Mouse (Mus musculus): ENCODE measurements around the gene Skp2.

DNA sequence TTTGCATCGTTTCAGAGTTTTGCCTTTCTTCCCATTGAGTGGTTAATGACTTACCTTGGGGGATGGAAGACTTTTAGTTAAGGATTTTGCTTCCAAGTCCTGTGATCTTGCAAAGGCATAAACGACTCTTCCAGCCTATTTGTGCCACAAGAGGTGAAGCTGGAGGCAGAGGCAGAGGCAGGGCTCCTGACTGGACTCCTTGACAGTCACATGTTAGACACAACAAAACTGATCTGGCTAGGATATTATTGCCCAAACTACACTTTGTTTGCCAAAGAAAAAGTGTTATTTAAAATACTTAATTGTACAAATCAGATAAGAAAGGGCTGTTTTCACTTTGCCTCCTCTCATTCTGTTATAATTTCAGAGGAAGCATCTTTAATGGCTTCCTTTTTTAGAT lies 81.1 kb downstream of the Skp2 start:
- TF ChIP-seq POLR2A (IDR thresholded peaks at IDR 0.05; ENCODE audit: extremely low read depth, insufficient read depth, low read length) = no peak
- no peak for TF ChIP-seq CTCF (IDR thresholded peaks at IDR 0.05; ENCODE audit: extremely low read depth, insufficient read depth, low read length)
